Mouse (Mus musculus): ENCODE measurements around the gene Nr1d2.

Gene Nr1d2

GRCm38 (mm10) chr14:18238750-18239731 is at the start of gene Nr1d2:
TSS of gene Nr1d2 (minus strand) at chr14:18239127.
- WGBS, result 1% methylated on average over 64 of the region's 66 CpGs

- WGBS, result 65% methylated on average over 2 of the region's 2 CpGs
These were observed 48.5 kb upstream of the Nr1d2 start for GRCm38 (mm10) chr14:18287391-18287790.

- WGBS, result 92% methylated on average over 2 of the region's 2 CpGs
These were observed 47.5 kb upstream of the Nr1d2 start for GRCm38 (mm10) chr14:18286441-18286840.

- WGBS, result 88% methylated on average over 3 of the region's 3 CpGs
These were observed 46.5 kb upstream of the Nr1d2 start for GRCm38 (mm10) chr14:18285476-18285875.

- WGBS, result 32% methylated on average over 2 of the region's 2 CpGs
These were observed 45.7 kb upstream of the Nr1d2 start for GRCm38 (mm10) chr14:18284581-18284980.

GRCm38 (mm10) chr14:18280375-18280774 is 41.4 kb upstream of the Nr1d2 start:
- 65% methylated on average over 5 of the region's 5 CpGs for WGBS

- WGBS, result 92% methylated on average over 1 of the region's 1 CpGs
These were observed 35.6 kb upstream of the Nr1d2 start for GRCm38 (mm10) chr14:18274526-18274925.

- 4% methylated on average over 7 of the region's 7 CpGs for WGBS
These were observed 32.7 kb upstream of the Nr1d2 start for GRCm38 (mm10) chr14:18271666-18272065.

GRCm38 (mm10) chr14:18270529-18271441 is 31.9 kb upstream of the Nr1d2 start, which contains the start of the genes Nkiras1 and Rpl15:
TSS of gene Nkiras1 (plus strand) at chr14:18271136.
TSS of gene Rpl15 (minus strand) at chr14:18271391.
- WGBS, result under 1% methylated on average over 78 of the region's 78 CpGs

GRCm38 (mm10) chr14:18269947-18270528 is 31.1 kb upstream of the Nr1d2 start:
- under 1% methylated on average over 24 of the region's 24 CpGs for WGBS

- 12% methylated on average over 4 of the region's 4 CpGs for WGBS
These were observed 24.5 kb upstream of the Nr1d2 start for GRCm38 (mm10) chr14:18263427-18263826.

- WGBS, result 90% methylated on average over 3 of the region's 3 CpGs
These were observed 22.3 kb upstream of the Nr1d2 start for GRCm38 (mm10) chr14:18261203-18261602.

GRCm38 (mm10) chr14:18242638-18243130 is 3.8 kb upstream of the Nr1d2 start:
- WGBS, result 88% methylated on average over 21 of the region's 21 CpGs

GRCm38 (mm10) chr14:18241786-18242185 is 2.9 kb upstream of the Nr1d2 start:
- 88% methylated on average over 4 of the region's 4 CpGs for WGBS

GRCm38 (mm10) chr14:18240132-18240531 is 1.2 kb upstream of the Nr1d2 start:
- 55% methylated on average over 7 of the region's 7 CpGs for WGBS

GRCm38 (mm10) chr14:18238131-18238749 is 687 bp downstream of the Nr1d2 start:
- WGBS, result under 1% methylated on average over 64 of the region's 71 CpGs

- 36% methylated on average over 4 of the region's 4 CpGs for WGBS
These were observed 1.5 kb downstream of the Nr1d2 start for GRCm38 (mm10) chr14:18237381-18237780.

- WGBS, result 73% methylated on average over 2 of the region's 2 CpGs
These were observed 2.3 kb downstream of the Nr1d2 start for GRCm38 (mm10) chr14:18236496-18237235.

GRCm38 (mm10) chr14:18233981-18234960 is 4.7 kb downstream of the Nr1d2 start:
- 28% methylated on average over 5 of the region's 5 CpGs for WGBS

Measured in cerebral cortex, adult 2 months (tissue).